Mouse (Mus musculus): Measurements from ENCODE around the gene Naa80.

Gene Naa80

DNA sequence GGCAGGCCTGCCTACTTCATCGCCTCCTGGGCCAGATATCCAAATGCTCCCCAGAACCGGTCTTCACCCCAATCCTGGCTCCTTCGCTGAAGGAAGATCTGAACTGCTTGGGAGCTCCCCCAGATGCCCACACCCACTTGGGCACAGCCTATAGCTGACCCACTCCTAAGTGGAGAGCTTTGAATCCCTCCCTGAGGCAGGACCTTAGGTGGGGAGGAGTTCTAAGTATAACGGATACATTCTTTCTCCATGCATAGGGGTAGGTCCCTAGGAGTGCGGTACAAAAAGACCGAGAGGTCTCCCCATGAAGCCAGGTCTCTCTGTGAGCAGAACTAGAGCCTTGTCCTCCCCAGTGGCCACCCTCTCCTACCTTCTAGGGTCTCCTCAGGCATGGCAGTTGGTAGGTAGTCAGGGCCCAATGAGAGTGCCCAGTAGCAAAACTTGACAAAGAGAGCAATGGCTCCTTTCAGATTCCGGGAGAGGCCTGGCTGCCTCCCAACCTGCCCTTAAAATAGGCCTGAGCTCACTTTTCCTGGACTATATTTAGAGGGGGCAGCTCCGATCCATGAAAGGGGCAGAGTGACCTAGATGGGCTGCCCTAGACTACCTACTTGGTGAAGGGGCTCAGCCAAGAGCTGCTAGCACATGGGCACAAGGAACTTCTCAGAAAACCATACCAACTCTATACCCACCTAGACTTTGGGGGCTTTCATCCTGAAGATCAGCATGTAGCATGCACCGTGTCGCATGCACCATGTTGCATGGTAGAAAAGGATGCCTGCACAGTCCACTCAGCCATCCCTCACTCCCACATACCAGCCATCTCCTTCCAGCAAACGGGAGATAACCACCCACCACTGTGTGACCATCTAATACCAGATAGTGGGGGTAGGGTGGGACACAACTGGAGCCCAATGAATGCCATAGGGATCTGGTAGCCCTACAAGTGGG lies 18.2 kb downstream of the Naa80 start:
- no peak for DNase-seq (ENCODE audit: low spot score)

DNA sequence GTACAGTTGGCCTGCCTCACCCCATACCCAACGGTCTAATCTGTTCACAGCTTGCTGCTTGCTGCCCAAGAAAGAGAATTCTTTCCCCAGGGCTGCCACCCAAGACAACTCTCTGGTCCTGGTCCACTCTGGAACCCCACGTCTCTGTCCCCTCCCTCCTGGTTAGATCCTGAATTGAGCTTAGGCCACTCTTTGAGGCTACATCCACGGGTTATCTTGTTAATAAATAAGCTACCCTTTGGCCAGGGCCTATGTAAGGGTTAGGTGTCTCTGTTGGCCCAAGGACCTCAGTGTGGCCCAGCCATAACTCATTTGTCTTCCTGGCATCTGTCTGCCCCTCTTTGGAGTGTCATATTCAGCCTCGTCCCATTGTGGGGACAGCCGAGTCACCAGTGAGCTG lies 19.7 kb downstream of the Naa80 start:
- DNase-seq (ENCODE audit: low spot score) = no peak

DNA sequence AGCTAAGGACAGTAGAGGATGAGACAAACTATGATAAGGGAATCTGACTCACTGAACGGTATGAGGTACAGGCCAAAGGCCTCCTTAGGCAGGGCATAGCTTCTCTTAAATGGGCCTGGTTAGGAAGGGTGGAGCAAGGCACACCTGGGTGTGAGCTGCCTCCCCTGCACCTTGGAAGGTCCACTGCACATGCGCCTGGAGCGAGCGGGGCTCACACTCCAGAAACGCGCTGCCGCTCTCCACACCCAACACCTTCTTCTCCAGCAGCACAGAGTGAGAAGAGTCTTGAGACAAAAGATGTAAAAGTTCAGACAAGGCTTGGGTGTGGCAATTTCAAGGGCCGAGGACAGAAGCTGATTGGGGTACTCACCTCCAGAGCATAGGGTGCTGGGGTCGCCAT lies 20.7 kb downstream of the Naa80 start:
- DNase-seq (ENCODE audit: low spot score) = no peak

DNA sequence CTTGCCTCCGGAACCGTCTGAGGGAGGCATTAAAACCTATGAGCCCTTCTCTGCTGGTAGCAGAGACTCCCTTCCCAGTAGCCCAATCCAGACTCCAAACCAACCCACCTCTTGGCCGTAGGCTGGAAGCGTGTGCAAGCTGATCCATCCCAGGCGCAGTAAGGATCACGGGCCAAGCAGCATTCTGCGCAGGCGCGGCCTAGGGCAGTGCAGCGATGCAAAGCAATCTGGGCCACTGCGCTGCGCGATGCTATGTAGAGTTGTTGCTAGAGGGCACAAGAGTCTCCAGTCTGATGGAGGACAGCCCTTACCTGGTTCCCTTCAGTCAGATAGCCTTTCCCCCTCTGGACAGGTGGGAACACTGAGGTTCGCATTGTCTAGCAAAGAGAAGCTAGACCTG lies 21.2 kb downstream of the Naa80 start:
- DNase-seq (ENCODE audit: low spot score) = no peak

DNA sequence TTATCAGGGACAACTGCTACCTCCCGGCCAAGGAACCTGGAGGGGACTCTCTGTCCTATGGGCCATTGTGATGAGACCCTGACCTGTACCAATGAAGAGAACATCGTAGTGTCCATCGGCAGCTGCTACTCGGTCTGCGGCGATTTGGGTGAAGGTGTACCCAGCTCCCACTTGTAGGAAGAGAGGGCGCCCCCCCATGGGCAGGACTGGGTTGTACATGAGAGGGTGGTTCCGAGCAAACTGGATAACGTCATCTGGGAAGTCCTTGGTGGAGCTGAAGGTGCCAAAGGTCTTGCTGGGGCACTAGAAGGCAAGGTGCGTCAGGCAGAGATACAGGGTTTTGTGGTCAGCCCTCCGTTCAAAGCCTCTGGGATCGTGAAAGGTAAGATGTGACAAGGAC lies 22.1 kb downstream of the Naa80 start:
- no peak for DNase-seq (ENCODE audit: low spot score)

DNA sequence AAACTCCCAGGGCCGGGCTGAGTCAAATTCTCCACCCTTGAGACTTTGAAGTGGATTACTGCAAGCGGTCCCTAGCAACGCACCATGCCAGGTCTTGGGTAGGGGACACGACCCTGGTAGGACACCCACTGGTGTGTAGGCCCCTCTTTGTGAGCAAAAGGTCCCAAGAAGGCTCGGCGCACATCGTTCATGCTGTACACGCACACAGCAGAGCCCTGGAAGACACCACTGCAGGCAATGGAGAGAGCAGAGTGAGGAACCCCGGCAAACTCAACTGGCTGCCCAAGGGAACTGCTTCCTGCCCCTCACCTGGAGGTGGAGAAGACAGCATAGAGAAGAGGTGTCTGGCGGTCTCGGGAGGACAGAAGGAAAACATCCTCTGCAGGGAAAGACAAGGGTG lies 22.6 kb downstream of the Naa80 start:
- no peak for DNase-seq (ENCODE audit: low spot score)

DNA sequence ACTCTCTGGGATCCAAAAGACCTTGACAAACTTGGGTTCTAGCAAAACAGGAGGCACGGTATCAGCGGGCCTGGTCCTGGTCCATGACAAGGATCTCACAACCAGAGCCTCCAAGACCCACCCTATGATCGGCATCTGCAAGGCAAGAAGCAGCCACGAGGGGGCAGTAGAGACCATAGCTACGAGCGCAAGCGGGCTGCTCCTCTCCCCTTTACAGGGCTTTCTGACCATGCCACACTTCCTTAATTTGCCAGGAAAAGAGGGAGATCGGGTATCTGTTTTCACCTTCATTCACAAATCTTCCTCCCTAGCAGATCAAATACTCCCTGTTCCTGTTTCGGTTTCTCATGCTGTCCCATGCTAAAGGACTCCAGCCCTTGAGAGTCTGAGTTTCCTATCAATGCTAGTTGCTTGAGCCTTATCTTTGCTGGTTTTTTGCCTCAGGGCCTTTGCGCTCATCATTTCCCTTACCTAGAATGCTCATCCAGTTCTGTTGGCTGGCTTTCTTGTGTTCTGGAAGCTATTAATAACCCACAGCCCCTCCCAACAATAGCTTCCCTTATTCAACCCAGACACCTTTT lies 23.5 kb downstream of the Naa80 start:
- DNase-seq (ENCODE audit: low spot score) = peak; percentile 89

DNA sequence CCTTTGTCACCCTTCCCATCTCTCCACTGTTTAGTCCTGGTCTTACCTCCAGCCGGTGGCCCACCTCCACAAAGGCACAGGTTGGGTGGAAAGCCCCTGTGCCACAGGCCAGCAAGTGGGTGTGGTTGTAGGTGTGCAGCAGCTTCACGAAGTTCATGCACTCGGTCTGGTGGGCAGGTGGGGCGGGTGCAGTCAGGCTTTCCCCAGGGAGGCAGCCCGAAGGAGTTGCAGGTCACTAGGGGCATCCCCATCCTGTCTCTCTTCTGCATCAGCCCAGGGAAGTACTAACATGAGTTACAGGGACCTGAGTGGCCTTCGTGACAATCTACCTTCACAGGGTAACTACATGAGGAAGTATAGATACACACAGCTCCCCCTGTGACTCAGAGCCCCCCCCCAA lies 24.6 kb downstream of the Naa80 start:
- DNase-seq (ENCODE audit: low spot score) = no peak

DNA sequence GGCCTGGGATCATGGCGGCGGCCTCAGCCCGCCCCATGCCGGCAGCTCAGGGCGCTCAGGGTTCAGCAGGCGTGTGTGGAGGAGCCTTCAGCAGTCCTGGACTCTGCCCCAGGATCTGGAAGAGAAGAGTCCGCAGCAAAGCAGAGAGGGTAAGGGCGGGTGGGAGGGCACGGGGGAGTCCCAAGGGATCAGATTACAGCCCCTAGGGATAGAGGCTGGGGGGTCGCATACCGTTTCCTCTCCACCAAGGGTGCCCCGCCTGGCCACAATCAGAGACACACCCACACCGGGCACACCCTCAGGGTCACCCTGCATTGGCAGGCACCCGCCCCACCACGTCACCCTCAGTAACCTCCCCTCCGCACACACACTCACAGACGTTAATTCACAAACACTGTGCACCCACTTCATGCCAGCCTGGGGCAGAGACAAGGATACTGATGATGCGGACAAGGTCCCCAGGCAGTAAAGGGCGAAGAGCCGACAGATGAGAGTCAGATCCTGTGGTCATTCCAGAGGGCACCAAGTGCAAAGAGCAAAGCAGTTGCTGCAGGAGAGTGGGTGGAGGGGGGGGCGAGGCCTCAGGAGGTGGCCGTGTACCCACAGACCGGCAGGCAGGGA lies 26.5 kb downstream of the Naa80 start:
- peak; percentile 64 for DNase-seq (ENCODE audit: low spot score)

DNA sequence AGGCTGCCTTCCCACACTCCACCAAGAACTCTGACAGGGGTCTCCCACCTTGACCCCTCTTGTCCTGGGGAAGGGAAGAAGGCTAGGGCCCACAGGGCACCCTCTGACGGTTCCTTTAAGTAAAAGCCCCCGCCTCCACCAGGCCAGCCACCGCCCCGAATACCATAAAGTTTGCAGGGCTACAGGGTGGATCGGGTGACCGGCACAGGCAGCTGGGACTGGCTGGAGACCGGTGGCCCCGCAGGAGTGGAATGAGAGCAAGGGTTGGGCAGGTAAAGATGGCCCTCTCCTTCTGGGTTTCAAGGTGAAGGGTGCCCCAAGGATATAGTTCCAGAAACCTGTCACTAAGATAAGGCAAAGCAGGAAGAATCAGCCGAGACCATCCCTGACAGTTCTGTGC lies 27.9 kb downstream of the Naa80 start:
- DNase-seq (ENCODE audit: low spot score) = no peak

DNA sequence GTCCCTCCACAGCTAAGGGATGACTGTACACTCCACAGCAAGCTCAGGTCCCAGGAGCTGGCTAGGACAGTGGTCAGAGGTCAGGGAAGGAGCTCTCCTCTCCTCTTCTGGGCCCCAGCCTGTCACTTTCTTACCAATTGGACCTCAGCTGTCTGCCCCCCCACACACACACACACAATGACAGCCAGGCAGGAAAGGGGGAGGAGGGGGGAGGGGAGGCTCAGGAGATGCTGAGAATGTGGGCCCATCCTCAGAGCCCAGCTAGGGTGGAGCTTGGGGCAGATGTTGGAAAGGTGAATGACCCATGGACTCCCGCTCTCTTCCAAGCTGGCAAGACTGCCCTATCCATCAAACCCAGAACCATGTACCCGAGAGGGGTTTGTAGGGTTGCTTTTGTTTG lies 28.3 kb downstream of the Naa80 start:
- DNase-seq (ENCODE audit: low spot score) = no peak

DNA sequence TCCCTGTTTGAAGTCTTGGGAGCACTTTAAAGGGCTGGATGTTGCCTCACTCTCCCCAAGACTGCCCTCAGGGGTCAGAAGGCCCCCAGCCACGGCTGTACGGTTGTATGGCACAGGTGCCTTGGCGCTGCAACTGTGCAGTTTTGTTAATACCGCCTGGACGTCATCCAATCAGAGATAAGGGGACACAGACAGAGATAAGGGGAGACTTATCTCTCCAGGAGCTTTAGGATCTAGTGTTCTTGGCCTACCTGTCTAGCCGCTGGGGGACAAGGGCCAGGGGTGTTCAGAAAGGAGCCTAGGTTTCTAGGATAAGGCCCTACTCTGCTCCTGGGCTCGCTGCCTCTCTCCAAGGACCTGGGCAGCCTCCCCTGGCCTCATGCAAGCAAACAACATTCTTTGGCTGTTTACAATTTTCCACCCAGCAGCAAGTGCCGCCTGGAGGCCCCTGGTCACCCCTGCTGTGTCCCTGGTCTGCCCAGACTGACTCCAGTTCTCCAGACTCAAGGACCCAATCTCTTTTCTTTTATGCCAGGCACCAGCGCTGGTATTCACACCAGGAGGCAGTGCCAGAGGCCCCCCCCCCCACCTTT lies 29.1 kb downstream of the Naa80 start:
- DNase-seq (ENCODE audit: low spot score) = no peak

DNA sequence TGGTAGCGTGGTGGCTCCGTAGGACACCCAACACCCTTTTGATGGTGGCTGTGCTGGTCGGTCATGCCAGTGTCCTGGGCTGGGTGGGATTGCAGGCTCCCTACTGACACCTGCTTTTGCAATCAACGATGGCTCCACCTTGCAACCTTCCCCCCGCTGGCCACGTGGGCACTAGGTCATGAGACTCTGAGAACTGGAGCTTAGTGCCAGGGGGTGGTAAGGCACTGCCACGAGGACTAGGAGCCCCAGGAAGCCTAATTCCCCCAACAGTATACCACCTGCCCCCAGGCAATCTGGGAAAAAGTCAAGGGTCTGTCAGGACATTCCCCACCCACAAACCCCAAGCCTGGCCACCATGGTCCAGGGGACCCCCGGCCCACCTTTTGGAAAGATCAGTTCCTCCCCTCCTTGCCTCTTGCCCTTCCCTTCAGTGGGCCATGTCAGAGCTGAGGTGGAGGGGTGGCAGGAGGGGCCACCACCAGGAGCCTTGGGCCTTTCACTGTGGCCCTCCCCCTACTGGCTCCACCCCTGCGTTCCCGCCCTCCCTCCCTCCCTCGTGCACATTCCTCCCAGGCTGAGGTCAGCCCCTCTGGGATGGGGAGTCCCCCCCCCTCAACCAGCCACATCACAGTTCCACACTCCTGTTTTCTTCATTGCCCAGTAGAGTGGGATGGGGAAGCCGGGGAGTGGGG lies 30.2 kb downstream of the Naa80 start, which contains the start of gene Sema3b:
Gene Sema3b (minus strand): TSS at position 489 of the 692 bp plus-strand sequence.
- no peak for DNase-seq (ENCODE audit: low spot score)

DNA sequence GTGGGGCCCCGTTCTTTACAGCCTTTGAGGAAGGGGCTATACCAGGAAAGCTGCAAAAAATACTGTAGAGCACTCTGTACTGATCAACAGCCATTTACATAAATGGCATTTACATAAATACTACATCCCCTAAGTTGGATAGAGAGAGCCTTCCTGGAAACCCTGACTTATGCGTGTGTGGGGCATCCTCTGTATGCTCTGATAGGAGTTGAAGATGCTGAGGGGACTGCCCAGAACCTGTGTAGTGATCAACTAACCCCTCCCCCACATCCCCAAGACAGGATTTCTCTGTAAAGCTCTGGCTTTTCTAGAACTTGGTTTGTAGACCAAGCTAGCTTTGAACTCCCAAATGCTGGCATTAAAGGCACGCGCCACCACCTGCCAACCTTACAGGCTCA lies 30.7 kb downstream of the Naa80 start:
- DNase-seq (ENCODE audit: low spot score) = no peak

DNA sequence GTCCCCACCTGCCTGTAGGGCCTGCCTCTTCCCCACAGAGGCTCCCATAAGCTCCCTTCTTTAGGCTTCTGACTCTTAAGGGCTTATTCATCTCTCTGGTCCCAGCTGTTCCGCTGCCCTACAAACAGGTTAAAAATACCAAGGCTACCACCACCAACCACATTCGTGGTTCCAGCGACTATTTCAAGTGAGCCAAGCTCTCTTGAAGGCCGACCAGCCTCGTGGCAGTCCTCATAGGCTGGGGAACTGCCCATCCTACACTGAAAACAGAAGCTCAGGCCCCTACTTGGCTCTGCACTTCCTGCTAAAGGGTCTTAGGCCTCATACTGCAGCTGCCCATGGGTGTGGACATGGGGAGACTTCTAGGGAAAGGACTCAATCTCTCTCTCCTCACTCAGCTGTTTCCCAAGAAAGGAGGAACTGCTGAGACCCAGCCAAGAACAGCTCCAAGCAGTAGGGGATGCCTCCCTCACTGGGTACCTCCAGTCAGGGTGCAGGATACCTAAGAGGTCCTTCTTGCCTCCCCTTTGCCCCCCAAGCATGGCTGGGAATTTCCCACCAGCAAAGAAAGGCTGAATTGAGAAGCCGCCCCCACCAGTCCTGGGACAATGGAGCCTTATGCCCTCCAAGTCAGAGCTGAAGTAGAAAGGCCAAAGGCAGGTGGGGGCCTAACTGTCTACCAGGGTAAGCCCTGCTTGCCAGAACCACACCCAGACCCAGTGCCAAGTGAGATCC lies 32.9 kb downstream of the Naa80 start:
- DNase-seq (ENCODE audit: low spot score) = no peak

DNA sequence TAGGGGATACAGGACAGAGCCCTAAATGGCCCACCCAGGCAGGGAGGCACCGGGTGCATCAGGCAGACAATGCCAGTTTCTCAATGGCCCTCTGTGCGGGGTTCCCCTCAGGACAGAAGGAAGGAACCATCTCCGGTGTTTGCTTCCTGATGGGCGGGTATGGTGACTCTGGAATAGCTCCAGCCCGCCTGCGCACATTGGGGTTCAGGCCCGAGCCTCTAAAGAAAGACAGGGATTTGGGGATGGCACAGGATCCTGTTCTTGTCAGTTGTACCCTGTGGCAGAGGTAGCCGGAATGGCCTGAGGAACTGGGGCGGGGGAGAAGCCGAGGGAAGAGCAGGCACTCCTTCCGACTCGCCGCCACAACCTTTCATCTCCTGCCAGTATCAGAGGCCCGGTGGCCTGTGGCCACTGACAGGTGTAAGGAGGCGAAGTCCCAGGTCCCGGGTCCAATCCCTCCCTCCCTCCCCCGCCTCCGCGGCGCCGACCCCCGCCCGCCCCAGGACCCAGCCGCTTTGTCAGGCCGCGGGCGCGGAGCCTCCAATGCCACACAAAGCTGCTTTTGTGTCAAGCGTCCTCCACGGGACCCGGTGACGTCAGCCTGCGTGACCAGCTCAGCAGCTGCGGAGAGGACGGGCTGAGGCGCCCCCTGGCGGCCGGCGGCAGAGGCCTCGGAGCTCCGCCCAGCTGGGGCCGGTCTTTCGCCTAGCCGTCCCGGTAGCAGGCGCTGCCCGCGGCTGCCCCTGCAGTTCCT lies 33.7 kb downstream of the Naa80 start:
- DNase-seq (ENCODE audit: low spot score) = peak; percentile 99

DNA sequence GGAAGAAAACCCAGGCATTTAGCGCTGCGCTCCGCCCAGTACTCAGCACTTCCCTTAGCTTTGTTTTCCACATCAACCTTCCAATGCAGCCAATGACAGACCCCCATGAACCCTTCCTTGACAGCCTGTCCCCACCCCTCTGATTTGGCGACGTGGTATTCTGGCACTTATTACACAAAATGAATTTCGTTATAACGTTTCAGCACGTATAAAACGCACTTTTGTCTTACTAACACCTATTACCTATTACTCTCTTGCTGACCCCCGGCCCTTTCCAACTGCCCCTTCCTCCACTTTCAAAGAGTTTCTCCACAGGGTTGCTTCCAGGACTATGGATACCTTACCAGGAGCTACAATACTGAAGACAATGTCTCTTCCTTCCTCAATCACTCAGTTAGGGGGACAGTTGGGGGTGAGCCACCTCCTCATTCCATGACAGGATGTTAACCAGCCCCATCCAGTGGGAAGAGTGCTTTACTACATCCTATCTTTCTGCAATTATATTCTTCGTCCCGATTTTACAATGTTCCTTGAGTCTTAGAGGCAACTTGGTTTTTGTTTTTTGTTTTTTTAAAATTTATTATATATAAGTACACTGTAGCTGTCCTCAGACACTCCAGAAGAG lies 34.4 kb downstream of the Naa80 start:
- DNase-seq (ENCODE audit: low spot score) = no peak

DNA sequence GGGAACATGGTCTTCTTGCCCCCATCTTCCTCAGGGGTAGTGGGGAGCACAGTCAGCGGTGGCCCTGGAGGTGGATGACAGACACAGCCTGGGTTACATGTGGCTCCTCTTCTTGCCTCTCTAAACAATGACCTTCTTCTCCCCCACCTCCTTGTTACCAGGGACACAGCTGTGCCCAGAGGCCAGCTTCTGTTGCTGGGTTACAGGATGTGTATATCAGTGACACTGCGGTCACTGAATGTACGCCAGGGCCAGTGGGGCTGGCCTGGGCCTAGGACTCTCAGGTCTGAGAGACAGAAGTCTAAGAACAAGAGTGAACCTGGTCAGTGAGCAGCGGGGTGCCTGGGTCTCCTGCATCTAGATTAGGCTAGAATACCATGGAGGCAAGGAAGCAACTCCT lies 36.3 kb downstream of the Naa80 start:
- DNase-seq (ENCODE audit: low spot score) = no peak

DNA sequence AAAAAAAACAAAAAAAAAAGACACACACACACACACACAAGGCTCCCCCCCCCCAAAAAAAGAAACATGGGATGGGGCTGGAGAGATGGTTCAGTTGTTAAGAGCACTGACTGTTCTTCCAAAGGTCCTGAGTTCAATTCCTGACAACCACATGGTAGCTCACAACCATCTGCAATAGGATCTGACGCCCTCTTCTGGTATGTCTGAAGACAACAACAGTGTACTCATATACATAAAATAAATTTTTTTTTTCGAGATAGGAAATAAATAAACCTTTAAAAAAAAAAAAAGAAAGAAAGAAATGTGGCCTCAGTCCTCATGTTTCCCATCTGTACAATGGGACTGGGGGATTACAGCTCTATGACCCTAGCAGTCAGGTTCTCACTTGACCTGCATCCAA lies 38.8 kb downstream of the Naa80 start:
- DNase-seq (ENCODE audit: low spot score) = no peak

DNA sequence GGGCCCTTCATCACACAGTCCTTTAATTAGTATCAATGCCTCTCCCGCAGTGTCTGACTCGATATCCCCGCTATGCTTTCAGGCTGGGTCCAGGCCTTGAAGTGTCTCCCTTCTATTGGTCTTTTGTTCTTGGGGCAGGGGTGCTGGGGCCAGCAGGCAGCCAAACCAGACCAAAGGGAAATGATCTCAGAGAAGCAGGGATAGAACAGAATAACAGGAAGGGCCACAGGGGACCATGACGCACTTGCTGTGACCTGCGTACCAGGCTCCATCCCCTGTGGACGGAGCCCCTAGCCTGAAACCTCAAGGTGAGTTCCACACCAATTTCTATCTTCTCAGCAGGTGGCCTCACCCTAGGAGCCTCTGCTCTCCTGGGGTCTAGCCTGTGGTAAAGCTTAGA lies 39.4 kb downstream of the Naa80 start:
- no peak for DNase-seq (ENCODE audit: low spot score)
